In the genomic region with DNA sequence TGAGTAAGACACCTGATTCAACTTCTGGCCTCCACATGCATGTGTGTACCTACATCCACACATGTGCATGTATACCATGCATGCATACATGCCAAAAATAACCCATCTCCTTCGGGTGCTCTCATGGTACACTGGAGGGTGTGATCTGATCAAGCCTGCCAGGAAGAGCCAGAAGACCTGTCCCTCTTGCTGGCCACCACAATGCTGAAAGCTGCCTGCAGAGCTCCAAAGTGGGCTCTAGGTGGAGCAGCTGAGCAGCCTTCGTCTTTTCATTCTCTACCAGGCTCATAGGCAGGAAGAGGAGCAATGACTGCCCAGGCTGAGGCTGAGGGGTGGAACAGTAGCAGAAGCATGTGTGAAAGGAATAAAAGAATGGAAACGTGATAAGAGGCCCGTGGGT, we compare ENCODE assay signal across 9 mouse cellular contexts. TPM values are rescaled to one million over a fixed set of nuclear protein-coding genes. Genes with fewer than 3 reads are reported as not detected.
DNase-seq lines count a peak whose midpoint lies in the region; ATAC-seq and TF ChIP-seq lines count a peak whose summit lies in the region.
"Had no signal": no experiment of that assay in that cellular context is flagged by ENCODE, and none has a peak within 500 bp of the region (broad histone marks: within the 10 kb centered on the region; RNA-seq: fewer than 3 reads in every experiment).

No protein-coding gene starts in this region.

- H3K27ac ChIP-seq in ES-Bruce4 (ENCODE audit: insufficient read depth, low read length) = no peak overlapping the region
- H3K27ac ChIP-seq in cerebellum, adult 2 months (ENCODE audit: insufficient read depth, low read length) = no peak overlapping the region
- H3K27ac ChIP-seq in forebrain, embryonic 16.5 days (ENCODE audit: low read length) = no peak overlapping the region
- H3K27ac ChIP-seq: lung, embryonic 15.5 days had no signal

- no peak for TF ChIP-seq EP300 in ES-Bruce4 (IDR thresholded peaks at IDR 0.05; ENCODE audit: insufficient read depth, low read depth, low read length)

- peak; percentile 89 for TF ChIP-seq CTCF in ES-Bruce4 (IDR thresholded peaks at IDR 0.05; ENCODE audit: low read depth, low read length)
- TF ChIP-seq CTCF in cerebellum, adult 2 months (IDR thresholded peaks at IDR 0.05; ENCODE audit: borderline replicate concordance, insufficient read depth, low read depth, low read length) = peak; percentile 72

- no peaks in the 10 kb centered on the region for H3K36me3 ChIP-seq in ES-Bruce4 (ENCODE audit: control insufficient read depth, insufficient read depth, low read length, poor library complexity, severe bottlenecking)
- H3K36me3 ChIP-seq in forebrain, embryonic 16.5 days (ENCODE audit: control insufficient read depth, insufficient read depth) = no peaks in the 10 kb centered on the region
- H3K36me3 ChIP-seq: lung, embryonic 15.5 days had no signal

- no peaks in the 10 kb centered on the region for H3K4me1 ChIP-seq in ES-Bruce4 (ENCODE audit: control insufficient read depth, insufficient read depth, low read length)
- H3K4me1 ChIP-seq in cerebellum, adult 2 months (ENCODE audit: control insufficient read depth, insufficient read depth, low read length) = no peaks in the 10 kb centered on the region
- H3K4me1 ChIP-seq in forebrain, embryonic 16.5 days (replicated peaks; ENCODE audit: control insufficient read depth, insufficient read depth, low read length) = no peaks in the 10 kb centered on the region
- H3K4me1 ChIP-seq: lung, embryonic 15.5 days had no signal

- peak; percentile 89 for DNase-seq in heart, adult 11 months
- no peak for DNase-seq in heart, postnatal 25 days (ENCODE audit: low spot score)
- DNase-seq in cerebellum, adult 2 months = peak; percentile 30 to 46
- DNase-seq in kidney, postnatal 36 days = peak; percentile 54 to 77
- DNase-seq in lung, postnatal 10 days = peak; percentile 67
- peak; percentile 88 for DNase-seq in retina, embryonic 14.5 days (ENCODE audit: low spot score)

- no peak overlapping the region for H3K4me2 ChIP-seq in forebrain, embryonic 16.5 days (ENCODE audit: low read length)
- H3K4me2 ChIP-seq: lung, embryonic 15.5 days had no signal

- no peaks in the 10 kb centered on the region for H3K9me3 ChIP-seq in ES-Bruce4 (replicated peaks; ENCODE audit: control insufficient read depth, insufficient read depth, low read length, poor library complexity, severe bottlenecking)
- H3K9me3 ChIP-seq in forebrain, embryonic 16.5 days (ENCODE audit: control insufficient read depth, low read length) = no peaks in the 10 kb centered on the region
- H3K9me3 ChIP-seq: lung, embryonic 15.5 days had no signal

- no peak overlapping the region for H3K4me3 ChIP-seq in ES-Bruce4 (ENCODE audit: low read depth, low read length)
- H3K4me3 ChIP-seq in cerebellum, adult 2 months (replicated peaks; ENCODE audit: insufficient read depth, low read depth, low read length) = no peak overlapping the region
- no peak overlapping the region for H3K4me3 ChIP-seq in forebrain, embryonic 16.5 days (replicated peaks; ENCODE audit: low read length)
- H3K4me3 ChIP-seq: lung, embryonic 15.5 days had no signal

- TF ChIP-seq POLR2A in ES-Bruce4 (IDR thresholded peaks at IDR 0.05; ENCODE audit: insufficient read depth, low read length) = no peak
- TF ChIP-seq POLR2A in cerebellum, adult 2 months (IDR thresholded peaks at IDR 0.05; ENCODE audit: borderline replicate concordance, insufficient read depth, low read length) = no peak

- no peak overlapping the region for H3K9ac ChIP-seq in ES-Bruce4 (ENCODE audit: low read depth, poor library complexity, severe bottlenecking)
- no peak overlapping the region for H3K9ac ChIP-seq in forebrain, embryonic 16.5 days (replicated peaks; ENCODE audit: low read depth, low read length)
- H3K9ac ChIP-seq: lung, embryonic 15.5 days had no signal

- H3K27me3 ChIP-seq in ES-Bruce4 (ENCODE audit: control insufficient read depth, insufficient read depth, low read length, poor library complexity, severe bottlenecking) = no peaks in the 10 kb centered on the region
- H3K27me3 ChIP-seq in cerebellum, adult 2 months (ENCODE audit: control insufficient read depth, insufficient read depth, low read length) = no peaks in the 10 kb centered on the region
- no peaks in the 10 kb centered on the region for H3K27me3 ChIP-seq in forebrain, embryonic 16.5 days (replicated peaks; ENCODE audit: control insufficient read depth, insufficient read depth, low read length)
- H3K27me3 ChIP-seq: lung, embryonic 15.5 days had no signal

- intact Hi-C loops in heart, postnatal 25 days (cut with DNase I) = no loop called here

- 4% methylated on average over 4 of the region's 4 CpGs for WGBS in cerebellum, adult 2 months
- 2% methylated on average over 4 of the region's 4 CpGs for WGBS in forebrain, embryonic 16.5 days

- peak; percentile 69 for ATAC-seq in forebrain, embryonic 16.5 days

RNA-seq across cellular contexts. Expression of gene Arhgap40, which starts 21.5 kb away (rescaled TPM):
- not detected for total RNA-seq in heart, postnatal 25 days (2021)
- polyA plus RNA-seq in ES-Bruce4 (2011; ENCODE audit: insufficient read depth, insufficient read length, low read depth, missing spikeins) = not detected in 2 replicates
- 0.16 and 0.20 TPM in 2 replicates for polyA plus RNA-seq in cerebellum, adult 2 months (2012; rRNA removed)
- 0.94 TPM in 1 of 2 replicates, not detected in the other for polyA plus RNA-seq in forebrain, embryonic 16.5 days (2015; fragmentation: Nextera tagmentation; extraction: Ambion mirVana)
- polyA plus RNA-seq: lung, embryonic 15.5 days had no signal

RNA-seq across cellular contexts. Expression of gene Adig, which starts 31.7 kb away (rescaled TPM):
- 1 to 10 TPM in 1 of 2 experiments, under 1 TPM in 1; 0.75 to 3.3 TPM for total RNA-seq in heart, postnatal 25 days (2021)
- not detected in 2 replicates for polyA plus RNA-seq in ES-Bruce4 (2011; ENCODE audit: insufficient read depth, insufficient read length, low read depth, missing spikeins)
- 0.43 TPM in 1 of 2 replicates, not detected in the other for polyA plus RNA-seq in cerebellum, adult 2 months (2012; rRNA removed)
- polyA plus RNA-seq in forebrain, embryonic 16.5 days (2015; fragmentation: Nextera tagmentation; extraction: Ambion mirVana) = not detected in 2 replicates
- polyA plus RNA-seq: lung, embryonic 15.5 days had no signal
